9 mouse cellular contexts compared by ENCODE assay signal in the genomic region with DNA sequence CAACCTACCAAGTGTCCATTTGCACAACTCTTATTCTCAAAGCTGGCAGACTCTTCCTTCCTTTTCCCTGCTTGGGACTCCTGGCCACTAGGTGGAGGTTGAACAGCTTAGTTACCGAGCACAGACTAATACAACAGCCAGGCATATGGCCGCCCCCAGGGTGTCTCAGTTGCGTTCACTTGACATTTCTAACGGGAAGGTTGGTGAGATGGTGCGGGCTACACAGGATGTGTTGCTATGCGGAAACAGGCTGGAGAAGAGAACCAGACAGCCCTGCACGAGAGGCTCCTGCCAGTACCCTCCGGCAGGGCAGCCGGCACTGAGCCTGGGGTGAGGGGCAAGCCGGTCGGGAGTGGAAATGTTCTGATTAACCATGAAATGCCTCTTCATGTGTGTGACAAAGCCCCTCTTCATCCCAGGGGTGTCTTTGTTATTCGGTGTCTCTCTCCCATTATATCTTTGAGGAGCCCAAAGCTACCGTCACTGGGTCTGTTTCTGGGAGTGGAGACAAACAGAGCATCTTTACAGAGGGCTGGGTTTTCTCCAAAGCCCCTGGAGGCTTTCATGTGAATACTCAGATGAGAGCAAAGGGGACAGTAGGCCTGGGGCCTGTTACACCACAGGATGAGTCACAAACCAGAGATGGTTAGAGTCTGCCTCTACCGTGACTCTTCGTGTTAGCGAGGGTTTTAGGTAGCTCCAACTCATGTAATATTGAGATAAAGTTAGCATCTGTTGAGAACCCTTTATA. TPM values are rescaled to one million over a fixed set of nuclear protein-coding genes. Genes with fewer than 3 reads are reported as not detected.
DNase-seq lines count a peak whose midpoint lies in the region; ATAC-seq and TF ChIP-seq lines count a peak whose summit lies in the region.
"Had no signal": no experiment of that assay in that cellular context is flagged by ENCODE, and none has a peak within 500 bp of the region (broad histone marks: within the 10 kb centered on the region; RNA-seq: fewer than 3 reads in every experiment).

No protein-coding gene starts in this region.

- 0 out of 2 replicates have a peak, but pooled peaks have one; percentile 31 for ATAC-seq in neural tube, embryonic 11.5 days (ENCODE audit: insufficient read depth, low FRiP score, low TSS enrichment)
- peak; percentile 70 for ATAC-seq in hindbrain, embryonic 13.5 days (ENCODE audit: low FRiP score)
- ATAC-seq in stomach, postnatal 0 days (ENCODE audit: low FRiP score, low TSS enrichment): no peak
- no peak for ATAC-seq in kidney, embryonic 16.5 days (ENCODE audit: low FRiP score, low TSS enrichment)

- no peaks in the 10 kb centered on the region for H3K27me3 ChIP-seq in neural tube, embryonic 11.5 days (ENCODE audit: control insufficient read depth, insufficient read depth, low read length)
- no peaks in the 10 kb centered on the region for H3K27me3 ChIP-seq in hindbrain, embryonic 13.5 days
- H3K27me3 ChIP-seq in stomach, postnatal 0 days (ENCODE audit: control insufficient read depth, insufficient read depth, low read length): no peaks in the 10 kb centered on the region
- no peaks in the 10 kb centered on the region for H3K27me3 ChIP-seq in kidney, embryonic 16.5 days (ENCODE audit: insufficient read depth, low read length)

- 69% methylated on average over 16 of the region's 16 CpGs for WGBS in neural tube, embryonic 11.5 days
- 49% methylated on average over 16 of the region's 16 CpGs for WGBS in hindbrain, embryonic 13.5 days
- 91% methylated on average over 16 of the region's 16 CpGs for WGBS in stomach, postnatal 0 days
- 91% methylated on average over 16 of the region's 16 CpGs for WGBS in kidney, embryonic 16.5 days

- no peak overlapping the region for H3K27ac ChIP-seq in neural tube, embryonic 11.5 days (ENCODE audit: low read depth, low read length)
- H3K27ac ChIP-seq in hindbrain, embryonic 13.5 days: peak overlapping the region; percentile 50; the same call in 1 of the 2 replicates
- H3K27ac ChIP-seq in stomach, postnatal 0 days (replicated peaks): no peak overlapping the region
- H3K27ac ChIP-seq in kidney, embryonic 16.5 days (ENCODE audit: low read length): no peak overlapping the region

- peaks cover 21% of the 10 kb centered on the region for H3K36me3 ChIP-seq in neural tube, embryonic 11.5 days (ENCODE audit: control insufficient read depth, insufficient read depth, low read length)
- peaks cover 44% of the 10 kb centered on the region for H3K36me3 ChIP-seq in hindbrain, embryonic 13.5 days
- peaks cover 21% of the 10 kb centered on the region for H3K36me3 ChIP-seq in stomach, postnatal 0 days (ENCODE audit: control insufficient read depth, insufficient read depth, low read length)
- H3K36me3 ChIP-seq in kidney, embryonic 16.5 days (ENCODE audit: insufficient read depth, low read length): peaks cover 81% of the 10 kb centered on the region

- no peak overlapping the region for H3K4me3 ChIP-seq in neural tube, embryonic 11.5 days (ENCODE audit: low read depth, low read length)
- no peak overlapping the region for H3K4me3 ChIP-seq in hindbrain, embryonic 13.5 days
- no peak overlapping the region for H3K4me3 ChIP-seq in stomach, postnatal 0 days (ENCODE audit: low read depth, low read length)
- H3K4me3 ChIP-seq in kidney, embryonic 16.5 days (ENCODE audit: low read length): no peak overlapping the region

- H3K9ac ChIP-seq in neural tube, embryonic 11.5 days (ENCODE audit: low read length): no peak overlapping the region
- peak overlapping the region; percentile 25; the same call in 1 of the 2 replicates for H3K9ac ChIP-seq in hindbrain, embryonic 13.5 days
- no peak overlapping the region for H3K9ac ChIP-seq in stomach, postnatal 0 days (ENCODE audit: low read length)
- H3K9ac ChIP-seq in kidney, embryonic 16.5 days (replicated peaks; ENCODE audit: low read length): no peak overlapping the region

- H3K4me1 ChIP-seq in neural tube, embryonic 11.5 days (ENCODE audit: control insufficient read depth, insufficient read depth, low read length): 0 out of 2 replicates have a peak, but pooled peaks cover 2% of the 10 kb centered on the region
- peaks cover 11% of the 10 kb centered on the region; the same call in 1 of the 2 replicates for H3K4me1 ChIP-seq in hindbrain, embryonic 13.5 days (replicated peaks)
- H3K4me1 ChIP-seq in stomach, postnatal 0 days (replicated peaks; ENCODE audit: control insufficient read depth, insufficient read depth): no peaks in the 10 kb centered on the region
- no peaks in the 10 kb centered on the region for H3K4me1 ChIP-seq in kidney, embryonic 16.5 days (ENCODE audit: insufficient read depth, low read length)

- no peak overlapping the region for H3K4me2 ChIP-seq in neural tube, embryonic 11.5 days (ENCODE audit: low read depth)
- H3K4me2 ChIP-seq in hindbrain, embryonic 13.5 days: peak overlapping the region; percentile 20; the same call in 1 of the 2 replicates
- H3K4me2 ChIP-seq in stomach, postnatal 0 days (replicated peaks; ENCODE audit: low read depth): no peak overlapping the region
- H3K4me2 ChIP-seq in kidney, embryonic 16.5 days (replicated peaks; ENCODE audit: low read depth, low read length): no peak overlapping the region

- peak; percentile 31 for DNase-seq in neural tube, embryonic 11.5 days (ENCODE audit: low spot score)
- DNase-seq in neural tube, embryonic 10.5 days (ENCODE audit: extremely low spot score, low spot score): no peak
- peak; percentile 65 for DNase-seq in cerebellum, adult 8-10 months
- no peak for DNase-seq in stomach, postnatal 0 days (ENCODE audit: low spot score)
- no peak for DNase-seq in spleen, adult 18-20 months
- no peak for DNase-seq in right cerebral cortex, adult 2 months (ENCODE audit: low spot score in 2 of 2)
- DNase-seq: lung, adult 18-20 months had no signal

- no peaks in the 10 kb centered on the region for H3K9me3 ChIP-seq in neural tube, embryonic 11.5 days (ENCODE audit: control insufficient read depth, low read length)
- no peaks in the 10 kb centered on the region for H3K9me3 ChIP-seq in hindbrain, embryonic 13.5 days
- no peaks in the 10 kb centered on the region for H3K9me3 ChIP-seq in stomach, postnatal 0 days (ENCODE audit: control insufficient read depth, low read length)
- H3K9me3 ChIP-seq in kidney, embryonic 16.5 days (ENCODE audit: low read length): peaks cover 5% of the 10 kb centered on the region; the same call in 1 of the 2 replicates

- TF ChIP-seq CTCF in stomach, postnatal 0 days (IDR thresholded peaks at IDR 0.05; ENCODE audit: low read depth): peak; percentile 13; the same call in 1 of the 2 replicates

- no peak for TF ChIP-seq EP300 in stomach, postnatal 0 days (optimal IDR thresholded peaks at IDR 0.05)

RNA-seq across cellular contexts. Expression of a gene that starts 17.1 kb away (rescaled TPM):
- polyA plus RNA-seq in neural tube, embryonic 11.5 days (2014; fragmentation: Nextera tagmentation; extraction: Ambion mirVana): 30.3 and 33.1 TPM in 2 replicates
- 8.4 and 8.9 TPM in 2 replicates for polyA plus RNA-seq in hindbrain, embryonic 13.5 days (2015; fragmentation: Nextera tagmentation; extraction: Ambion mirVana)
- polyA plus RNA-seq in stomach, postnatal 0 days (2015; fragmentation: Nextera tagmentation; extraction: Ambion mirVana): 3.3 and 5.4 TPM in 2 replicates
- polyA plus RNA-seq in kidney, embryonic 16.5 days (2015; fragmentation: Nextera tagmentation; extraction: Ambion mirVana): 23.2 and 28.5 TPM in 2 replicates

Comparison
In these comparisons a context has a peak if more than half of its experiments do, and no peak if none do; other contexts are left out.
1. DNase-seq: peak in neural tube, embryonic 11.5 days (single experiment) and cerebellum, adult 8-10 months (single experiment); none in neural tube, embryonic 10.5 days (single experiment), stomach, postnatal 0 days (single experiment), spleen, adult 18-20 months (0 of 2) and right cerebral cortex, adult 2 months (0 of 2).
2. ATAC-seq: peak in neural tube, embryonic 11.5 days (single experiment) and hindbrain, embryonic 13.5 days (single experiment); none in stomach, postnatal 0 days (single experiment) and kidney, embryonic 16.5 days (single experiment).